Mouse (Mus musculus) limb, embryonic 14.5 days (tissue): Measurements from ENCODE around the gene Fam204a. TPM values are rescaled to one million over a fixed set of nuclear protein-coding genes. Genes with fewer than 3 reads are reported as not detected.

ENCODE experiments used
- ATAC-seq: fragments of 200-750 bp; cut with Nextera tagmentation; 2 replicates; pipeline ENCODE4 v1.8.0; 2017; ENCODE audit warnings: low read depth, moderate number of reproducible peaks, moderate TSS enrichment; ENCODE audit not compliant: low FRiP score
- DNase-seq: peaks from one replicate; pipeline ENCODE4 v3.0.0-alpha.2; 2015; ENCODE audit warnings: low spot score
- H3K27ac ChIP-seq: fragments of 300-500 bp; sonication (generic); replicated peaks from 2 replicates; pipeline ENCODE4 v1.5.1; 2014; ENCODE audit warnings: low read depth, mild to moderate bottlenecking, low read length, moderate library complexity, mixed read lengths
- H3K27me3 ChIP-seq: fragments of 300-500 bp; sonication (generic); 2 replicates; pipeline ENCODE4 v1.6.1; 2014; ENCODE audit warnings: low read length, mixed read lengths; ENCODE audit not compliant: control insufficient read depth, insufficient read depth
- H3K36me3 ChIP-seq: fragments of 300-500 bp; sonication (generic); 2 replicates; pipeline ENCODE4 v1.6.1; 2014; ENCODE audit warnings: mild to moderate bottlenecking, low read length, moderate library complexity, mixed read lengths; ENCODE audit not compliant: control insufficient read depth, insufficient read depth
- H3K4me1 ChIP-seq: fragments of 300-500 bp; sonication (generic); 2 replicates; pipeline ENCODE4 v1.6.1; 2014; ENCODE audit warnings: antibody characterized with exemption, low read length, mixed read lengths; ENCODE audit not compliant: control insufficient read depth, insufficient read depth
- H3K4me2 ChIP-seq: fragments of 300-500 bp; sonication (generic); replicated peaks from 2 replicates; pipeline ENCODE4 v1.6.1; 2014; ENCODE audit warnings: low read depth, mild to moderate bottlenecking, low read length, moderate library complexity; ENCODE audit not compliant: severe bottlenecking
- H3K4me3 ChIP-seq: fragments of 300-500 bp; sonication (generic); replicated peaks from 2 replicates; pipeline ENCODE4 v1.5.1; 2014; ENCODE audit warnings: low read length
- H3K9ac ChIP-seq: fragments of 300-500 bp; sonication (generic); 2 replicates; pipeline ENCODE4 v1.6.1; 2014; ENCODE audit warnings: mild to moderate bottlenecking, low read depth, low read length, moderate library complexity; ENCODE audit not compliant: severe bottlenecking
- H3K9me3 ChIP-seq: fragments of 300-500 bp; sonication (generic); 2 replicates; pipeline ENCODE4 v1.6.1; 2016; ENCODE audit warnings: low read length; ENCODE audit not compliant: control insufficient read depth
- POLR2A ChIP-seq: fragments of 200-500 bp; IDR thresholded peaks from 2 replicates; pipeline ENCODE4 v1.8.0; 2012; ENCODE audit warnings: inconsistent platforms, mild to moderate bottlenecking, moderate library complexity, borderline replicate concordance; ENCODE audit not compliant: insufficient read depth, insufficient read length; ENCODE audit errors: extremely low read depth
- WGBS: fragments of 180-500 bp; shearing (Covaris S2); extraction: QIAGEN DNeasy Blood & Tissue Kit; methylation state at CpG from one replicate; pipeline ENCODE4 v1.1.7; 2014; 5-methylcytosine and 5-hydroxymethylcytosine counted together
- polyA plus RNA-seq, 2 experiments: library from polyadenylated mRNA; depleted of rRNA in 1 of 2; stranded (reverse) in 1 of 2; unstranded in 1 of 2; fragments of >200 nt; fragmentation: Nextera tagmentation in 1 of 2; extraction: Ambion mirVana in 1 of 2; gene quantifications; 2 replicates each; pipeline versions ENCODE4 v1.2.1 to v1.2.3; 2012 to 2014

Gene Fam204a
- 19.9 and 30.7 TPM in 2 replicates for polyA plus RNA-seq (2012; rRNA removed)
- polyA plus RNA-seq (2014; fragmentation: Nextera tagmentation; extraction: Ambion mirVana): 57.3 and 57.5 TPM in 2 replicates

DNA sequence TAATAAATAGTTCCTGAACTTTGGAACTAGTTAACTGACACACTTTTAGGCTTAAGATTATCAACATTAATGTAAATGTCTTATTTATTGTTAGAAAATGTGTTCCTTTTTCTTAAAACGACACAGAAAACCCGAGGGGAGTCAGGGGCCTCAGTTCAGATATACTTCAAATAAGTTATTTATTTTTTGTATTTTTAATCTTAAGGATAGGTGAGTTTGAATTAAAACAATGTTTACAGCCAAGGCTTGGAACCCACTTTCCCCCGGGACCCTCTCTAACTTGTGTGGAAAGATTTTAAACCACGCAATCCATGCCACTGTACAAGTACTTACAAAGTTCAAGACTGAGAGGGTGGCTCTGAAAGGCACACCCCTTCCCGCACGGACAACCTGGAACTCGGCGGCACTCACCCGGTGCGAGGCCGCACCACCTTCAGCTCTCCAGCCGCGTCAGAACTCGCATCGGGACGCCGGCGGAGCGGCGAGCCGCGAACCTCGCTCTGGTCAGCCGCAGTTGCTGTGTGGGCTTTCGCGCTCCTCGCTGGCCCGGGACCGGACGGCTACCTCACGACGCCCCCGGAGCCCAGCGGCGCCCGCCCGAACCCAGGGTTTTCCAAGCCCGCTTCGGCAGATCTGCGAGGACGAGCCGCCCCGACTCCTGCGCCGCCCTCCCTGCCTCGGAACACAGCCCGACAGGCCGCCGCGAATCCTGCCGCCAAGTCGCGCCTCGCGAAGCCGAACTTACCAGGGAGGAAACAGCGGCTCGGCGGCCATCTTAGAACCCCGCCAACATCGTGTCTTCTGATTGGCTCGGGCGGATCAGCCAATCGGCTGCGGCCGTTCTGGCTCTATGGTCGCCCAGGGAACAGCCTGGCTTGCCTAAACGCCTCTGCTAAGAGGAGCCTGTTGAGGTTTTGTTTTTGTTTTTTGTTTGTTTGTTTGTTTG is at the start of gene Fam204a:
Gene Fam204a, minus strand, starts transcription at position 803 of the 946 bp plus-strand sequence.
- TF ChIP-seq POLR2A: peak; percentile 87; the same call in 1 of the 2 replicates
- DNase-seq (peak; percentile 98), ATAC-seq (peak; percentile 99)
- no peaks in the 10 kb centered on the region for H3K9me3 ChIP-seq
- peak within 1 kb of the TSS; percentile 99 for H3K27ac ChIP-seq
- peak within 1 kb of the TSS; percentile 98 for H3K9ac ChIP-seq
- peak within 1 kb of the TSS; percentile 53 for H3K4me2 ChIP-seq
- H3K36me3 ChIP-seq: 0 out of 2 replicates have a peak, but pooled peaks cover 8% of the 10 kb centered on the region
- peak within 1 kb of the TSS; percentile 97 for H3K4me3 ChIP-seq
- no peaks in the 10 kb centered on the region for H3K27me3 ChIP-seq
- WGBS: 1% methylated on average over 68 of the region's 68 CpGs
- peaks cover 10% of the 10 kb centered on the region for H3K4me1 ChIP-seq

DNA sequence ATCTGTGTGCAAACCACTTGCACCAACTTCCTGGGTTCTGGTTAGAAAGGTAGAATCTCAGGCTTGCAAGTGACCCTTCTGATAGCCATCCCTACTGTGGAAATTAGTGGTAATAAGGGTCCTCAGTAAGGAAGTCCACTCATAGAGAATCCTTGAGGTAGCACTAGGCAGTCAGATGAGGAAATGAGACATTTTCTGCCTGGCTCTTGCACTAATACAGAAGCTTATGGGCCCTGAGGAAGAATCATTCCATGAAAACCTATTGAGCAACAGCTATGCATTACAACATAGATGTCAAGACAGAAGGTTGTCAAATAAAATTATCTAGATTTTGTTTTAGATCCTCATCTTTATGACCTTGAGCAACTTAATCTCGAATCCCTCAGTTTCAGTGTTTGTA is 39.3 kb upstream of the Fam204a start:
- Histone ChIP-seq H3K4me2 (no peak overlapping the region), H3K27ac (no peak overlapping the region), H3K4me3 (no peak overlapping the region), H3K4me1 (no peaks in the 10 kb centered on the region), H3K9ac (no peak overlapping the region), H3K9me3 (no peaks in the 10 kb centered on the region), H3K36me3 (no peaks in the 10 kb centered on the region), H3K27me3 (no peaks in the 10 kb centered on the region)
- whole genome bisulfite sequencing: 60% methylated on average over 1 of the region's 1 CpGs
- TF ChIP-seq POLR2A: no peak
- DNase-seq (no peak), ATAC-seq (no peak)

DNA sequence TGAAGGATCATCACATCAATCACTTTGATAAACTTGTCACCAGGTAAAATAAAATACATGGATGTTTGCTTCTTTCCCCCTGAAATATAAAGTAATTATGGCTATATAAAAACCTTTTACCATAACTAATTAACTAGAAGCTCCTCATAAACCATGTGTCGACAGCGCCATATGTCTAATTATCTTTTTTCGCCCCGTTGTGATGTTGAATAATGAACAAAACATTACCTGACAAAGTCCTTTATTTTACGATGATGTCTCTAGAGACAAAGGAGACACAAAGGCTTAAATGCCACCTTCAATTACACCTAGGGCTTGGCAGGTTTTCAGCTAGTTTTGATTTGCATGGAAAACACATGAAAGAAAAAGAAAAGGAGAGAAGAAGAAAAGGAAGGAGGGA is 34.2 kb upstream of the Fam204a start:
- Histone ChIP-seq H3K9ac (no peak overlapping the region), H3K27me3 (no peaks in the 10 kb centered on the region), H3K4me1 (no peaks in the 10 kb centered on the region), H3K4me3 (no peak overlapping the region), H3K36me3 (no peaks in the 10 kb centered on the region), H3K4me2 (no peak overlapping the region), H3K27ac (no peak overlapping the region), H3K9me3 (no peaks in the 10 kb centered on the region)
- WGBS: 46% methylated on average over 5 of the region's 5 CpGs
- DNase-seq (no peak), ATAC-seq (no peak)
- TF ChIP-seq POLR2A: no peak

DNA sequence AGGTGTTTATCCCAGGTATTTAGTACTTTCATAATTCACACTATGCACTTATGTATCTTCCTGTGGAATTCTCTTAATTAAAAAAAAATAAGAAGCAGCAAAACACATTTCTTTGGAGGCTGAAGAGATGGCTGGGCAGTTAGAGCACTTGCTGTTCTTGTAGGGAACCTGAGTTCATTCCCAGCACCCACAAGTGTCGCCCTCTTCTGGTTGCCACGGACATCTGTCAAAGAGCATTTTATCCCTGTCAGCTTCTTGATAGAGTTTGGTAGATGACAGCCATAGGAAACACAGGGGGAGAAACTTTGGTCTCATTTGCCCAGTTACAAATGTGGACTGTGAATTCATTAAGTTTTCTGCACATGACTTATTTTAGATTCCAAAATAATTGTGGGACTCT is 25.5 kb upstream of the Fam204a start:
- DNase-seq (no peak), ATAC-seq (no peak)
- H3K9me3 ChIP-seq: no peaks in the 10 kb centered on the region
- TF ChIP-seq POLR2A: no peak
- 26% methylated on average over 2 of the region's 2 CpGs for WGBS
- H3K9ac ChIP-seq: no peak overlapping the region
- no peaks in the 10 kb centered on the region for H3K4me1 ChIP-seq
- no peak overlapping the region for H3K4me2 ChIP-seq
- H3K4me3 ChIP-seq: no peak overlapping the region
- H3K27ac ChIP-seq: no peak overlapping the region
- H3K36me3 ChIP-seq: no peaks in the 10 kb centered on the region
- no peaks in the 10 kb centered on the region; the same call in 1 of the 2 replicates for H3K27me3 ChIP-seq

DNA sequence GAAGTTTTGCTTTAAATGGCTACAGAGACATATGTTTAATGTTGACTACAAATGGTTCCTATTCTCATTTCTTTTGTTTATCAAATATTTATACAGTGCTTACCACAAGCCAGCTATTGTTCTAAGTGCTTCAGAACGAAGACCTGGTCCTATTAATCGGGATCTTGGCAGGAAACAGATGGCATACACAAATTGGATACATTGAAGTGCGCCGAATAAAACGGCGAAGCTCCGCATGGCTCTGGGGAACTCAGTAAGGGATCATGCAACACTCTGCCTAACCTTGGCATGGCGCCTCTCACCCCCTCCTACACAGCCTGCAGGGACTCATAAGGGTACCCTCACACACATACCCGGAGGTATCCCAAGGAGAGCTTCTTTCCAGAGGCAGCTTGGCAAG is 24.7 kb upstream of the Fam204a start:
- ATAC-seq (no peak), DNase-seq (no peak)
- 48% methylated on average over 9 of the region's 9 CpGs for WGBS
- Histone ChIP-seq H3K4me3 (no peak overlapping the region), H3K9ac (no peak overlapping the region), H3K36me3 (no peaks in the 10 kb centered on the region), H3K9me3 (no peaks in the 10 kb centered on the region), H3K4me2 (no peak overlapping the region), H3K27ac (no peak overlapping the region), H3K27me3 (no peaks in the 10 kb centered on the region; the same call in 1 of the 2 replicates), H3K4me1 (no peaks in the 10 kb centered on the region)
- TF ChIP-seq POLR2A: no peak
